Mouse (Mus musculus) ZHBTc4 (cell line): ENCODE data around the gene 2810021J22Rik.
"Not testable (repeated sequence)": the region's sequence is repeated elsewhere in the genome, so short reads cannot be mapped to it uniquely, and the experiment has no call there.

Experiments used
- DNase-seq: peaks from one replicate; pipeline ENCODE4 v3.0.0-alpha.2; 2011; ENCODE audit warnings: low read depth, low spot score

The 2810021J22Rik gene

GRCm38 (mm10) chr11:58867039-58867953 lies at the start of gene 2810021J22Rik:
2810021J22Rik (plus strand) TSS chr11:58867216.
- DNase-seq: peak; percentile 93

DNA sequence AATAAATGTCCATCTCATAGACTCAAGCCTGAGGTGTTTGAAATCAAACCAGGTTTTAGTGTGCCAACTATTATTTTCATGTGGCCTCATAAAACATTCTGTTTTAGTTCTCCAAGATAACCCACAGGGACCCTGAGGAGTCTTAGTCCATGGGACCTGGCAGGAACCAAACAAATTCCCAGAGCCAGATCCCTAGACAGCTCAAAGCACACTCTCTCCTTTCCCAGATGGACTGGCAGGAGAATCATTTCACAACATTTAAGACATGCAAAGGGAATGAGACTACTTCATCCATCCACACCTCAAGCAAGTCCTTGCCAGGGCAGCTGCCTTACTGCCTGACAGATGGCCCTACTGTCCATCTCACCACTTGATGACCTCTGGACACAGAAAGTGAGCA lies 38.1 kb upstream of the 2810021J22Rik start, which contains the start of gene Olfr312:
Olfr312 (plus strand) TSS at position 301 of the 400 bp plus-strand sequence.
- not testable (repeated sequence) for DNase-seq

- no peak for DNase-seq
These were observed 37.3 kb upstream of the 2810021J22Rik start for GRCm38 (mm10) chr11:58829764-58830163.

GRCm38 (mm10) chr11:58832541-58832940 lies 34.5 kb upstream of the 2810021J22Rik start:
- DNase-seq: not testable (repeated sequence)

GRCm38 (mm10) chr11:58838951-58839350 lies 28.1 kb upstream of the 2810021J22Rik start, which contains the start of gene Olfr311:
Olfr311 (plus strand) TSS chr11:58839251.
- not testable (repeated sequence) for DNase-seq

- DNase-seq: peak; percentile 97
These were observed 20.0 kb upstream of the 2810021J22Rik start, which contains the start of gene Gm12258 for GRCm38 (mm10) chr11:58846919-58847461. Gm12258 (plus strand) TSS chr11:58847158.

GRCm38 (mm10) chr11:58847636-58848035 lies 19.4 kb upstream of the 2810021J22Rik start:
- no peak for DNase-seq

DNA sequence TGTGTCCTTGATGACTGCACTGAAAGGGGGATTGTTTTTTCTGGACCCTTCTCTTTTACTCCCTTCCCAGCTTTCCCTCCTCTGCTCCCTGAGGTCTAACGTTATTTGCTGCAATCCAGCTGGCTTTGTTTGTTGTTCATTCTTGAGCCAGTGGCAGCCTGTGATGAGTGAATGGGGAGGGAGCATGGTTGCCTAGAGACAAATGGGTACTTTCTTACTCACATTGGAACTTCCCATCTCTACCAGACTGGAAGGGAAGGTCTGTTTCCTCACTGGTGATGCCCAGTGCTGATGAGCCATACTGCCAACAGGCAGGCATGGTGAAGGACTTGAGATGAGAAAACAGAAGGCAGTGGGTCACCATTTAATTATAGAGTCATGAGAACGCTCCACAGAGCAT lies 17.3 kb upstream of the 2810021J22Rik start:
- DNase-seq: peak; percentile 6

DNA sequence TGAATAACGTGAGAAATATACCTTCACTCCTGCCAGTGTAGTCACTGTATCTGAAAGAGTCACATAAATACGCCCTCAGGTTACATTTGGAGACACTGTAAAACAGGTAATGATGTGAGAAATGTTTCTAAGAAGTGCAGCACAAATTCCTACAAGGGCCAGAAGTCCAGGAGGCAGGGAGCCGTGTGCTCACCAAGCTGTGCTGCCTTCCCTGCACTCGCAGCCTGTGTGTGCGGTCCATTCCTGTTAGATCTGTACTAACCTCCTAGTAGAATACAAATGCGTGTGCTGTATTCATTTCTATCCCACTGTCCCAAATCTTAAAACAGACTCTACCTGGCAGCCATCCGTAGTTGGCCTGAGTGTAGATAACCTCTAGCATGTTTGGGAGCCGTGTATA lies 6.3 kb upstream of the 2810021J22Rik start:
- DNase-seq: no peak

- no peak for DNase-seq
These were observed 926 bp downstream of the 2810021J22Rik start for GRCm38 (mm10) chr11:58867954-58868330.

- DNase-seq: no peak
These were observed 3.9 kb downstream of the 2810021J22Rik start for GRCm38 (mm10) chr11:58870961-58871360.

DNA sequence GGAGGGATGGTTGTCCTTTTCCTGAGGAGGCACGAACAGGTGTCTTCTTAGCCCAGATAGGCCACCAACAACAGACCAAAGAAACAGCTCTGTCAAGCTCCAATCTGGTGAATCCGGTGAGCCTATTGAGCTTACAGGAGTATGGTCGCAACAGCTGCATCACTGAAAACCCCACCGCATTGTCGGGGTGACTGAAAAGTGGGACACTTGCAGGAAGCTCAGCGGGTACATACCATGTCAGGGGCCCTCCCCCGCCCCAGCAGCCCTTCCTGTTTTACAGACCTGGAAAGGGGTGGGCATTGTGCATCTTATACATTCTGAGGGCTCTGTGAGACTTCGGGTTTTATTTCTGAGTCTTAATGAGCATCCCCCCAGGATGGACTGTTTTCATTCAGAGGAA lies 16.7 kb downstream of the 2810021J22Rik start:
- DNase-seq: no peak

GRCm38 (mm10) chr11:58890511-58890910 lies 23.5 kb downstream of the 2810021J22Rik start:
- no peak for DNase-seq

DNA sequence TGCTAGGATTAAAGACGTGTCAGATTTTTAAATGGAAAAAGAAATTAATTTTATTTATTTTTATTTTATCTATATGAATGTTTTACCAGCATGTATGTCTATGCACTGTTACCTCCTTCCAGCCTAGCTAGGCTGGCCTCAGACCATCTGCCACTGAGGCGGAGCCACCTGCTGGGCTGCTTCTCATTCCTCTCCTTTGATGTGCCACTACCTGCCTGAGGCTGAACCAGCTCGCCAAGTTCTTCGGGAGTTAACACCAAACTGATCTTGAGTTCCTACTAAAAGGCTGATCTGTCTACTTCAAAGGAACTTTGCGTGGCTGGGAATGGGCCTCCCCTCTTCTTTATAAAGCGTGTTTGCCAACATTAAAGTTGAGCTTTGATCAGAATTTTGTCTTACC lies 27.4 kb downstream of the 2810021J22Rik start:
- DNase-seq: peak; percentile 66

GRCm38 (mm10) chr11:58897485-58897884 lies 30.5 kb downstream of the 2810021J22Rik start:
- DNase-seq: no peak

DNA sequence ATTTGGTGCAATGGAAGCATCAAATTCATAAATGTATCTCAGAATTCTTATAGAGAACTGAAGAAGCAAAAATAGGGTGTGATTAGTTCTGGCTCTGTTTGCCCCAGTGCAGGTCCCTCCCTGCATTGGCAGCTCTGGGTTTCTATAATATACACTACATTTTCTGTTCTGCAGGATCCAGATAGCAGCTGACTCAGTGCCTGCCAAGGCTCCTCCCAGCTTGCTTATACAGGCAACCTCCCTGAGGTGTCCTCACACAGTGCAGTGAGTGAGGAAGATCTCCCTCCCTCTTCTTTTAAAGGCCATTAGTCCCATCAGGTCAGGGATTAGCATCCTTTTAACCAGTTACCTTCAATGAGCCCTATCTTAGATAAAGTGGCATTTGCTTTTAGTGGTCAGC lies 34.1 kb downstream of the 2810021J22Rik start:
- no peak for DNase-seq

DNA sequence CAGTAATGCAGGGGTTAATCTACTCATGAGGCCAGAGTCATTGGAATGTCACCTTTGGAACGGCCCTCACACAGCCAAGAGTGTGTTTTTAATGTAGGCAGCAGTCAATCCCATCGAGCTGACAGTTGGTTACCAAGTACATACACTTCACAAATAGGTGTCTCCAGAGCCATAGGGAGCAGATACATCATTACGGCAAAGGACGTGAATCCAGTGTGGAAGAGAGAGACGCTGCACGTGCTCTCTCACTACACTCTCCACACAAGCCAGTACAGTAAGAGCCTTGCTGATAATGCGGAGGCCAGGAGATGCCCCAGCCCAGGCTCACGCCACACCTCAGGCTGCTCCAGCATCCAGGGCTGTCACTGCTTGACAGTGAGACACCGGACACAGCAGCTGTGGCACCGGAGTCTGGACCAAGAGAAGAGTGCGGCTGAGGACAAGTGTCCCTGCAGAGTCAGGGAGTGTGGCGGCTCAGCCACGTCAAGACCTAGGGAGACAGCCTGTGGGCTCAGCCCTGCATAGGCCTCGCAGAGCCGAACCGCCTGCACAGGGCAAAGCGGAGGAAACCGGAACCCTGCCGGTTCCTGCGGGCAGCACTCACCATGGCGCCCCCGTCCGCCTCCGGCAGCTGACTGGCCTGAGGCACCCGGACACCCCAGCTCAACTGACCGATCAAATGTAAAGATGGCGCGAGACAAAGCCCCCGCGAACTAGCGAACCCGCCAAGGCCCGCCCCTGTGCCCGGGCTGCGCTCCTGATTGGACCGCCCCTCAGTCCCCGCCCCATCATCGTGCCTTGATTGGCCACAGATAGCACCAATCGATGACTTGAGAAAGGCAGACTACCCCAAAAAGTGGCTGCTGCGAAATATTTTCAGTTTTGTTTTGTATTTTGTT lies 36.7 kb downstream of the 2810021J22Rik start, which contains the start of gene Zfp39:
Zfp39 (minus strand) TSS at position 715 of the 899 bp plus-strand sequence.
- DNase-seq: peak; percentile 96

DNA sequence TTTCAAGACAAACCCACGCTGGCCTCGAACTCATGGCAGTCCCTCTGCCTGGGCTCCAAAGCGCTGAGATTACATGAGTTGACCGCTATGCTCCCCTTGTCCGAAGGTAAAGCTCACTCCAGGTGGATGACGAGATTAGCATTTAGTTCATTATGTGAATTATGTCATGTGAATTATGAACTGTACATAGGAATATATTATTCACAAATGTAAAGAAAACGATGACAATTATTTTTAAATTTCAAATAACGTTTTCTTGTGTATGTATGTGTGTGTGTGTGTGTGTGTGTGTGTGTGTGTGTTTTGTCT lies 37.3 kb downstream of the 2810021J22Rik start:
- DNase-seq: no peak

DNA sequence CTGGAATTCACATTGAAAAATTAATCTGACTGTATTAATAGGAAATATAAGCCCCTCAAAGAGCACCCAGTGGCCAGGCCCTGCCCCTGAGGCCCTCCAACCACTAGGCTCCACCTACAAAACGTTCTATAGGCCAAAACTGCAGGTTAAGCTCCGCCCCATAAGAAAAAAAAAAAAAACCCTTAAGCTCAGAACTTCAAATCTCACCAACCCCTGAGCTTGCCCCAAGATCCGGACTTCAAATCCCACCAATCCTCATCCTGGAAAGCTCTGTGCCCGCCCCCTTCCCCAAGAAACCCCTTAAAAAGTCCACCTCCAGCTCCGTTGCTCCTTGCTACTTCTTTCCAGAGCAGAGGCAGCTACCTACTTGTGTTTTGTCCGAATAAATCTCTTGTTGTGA lies 37.8 kb downstream of the 2810021J22Rik start:
- peak; percentile 85 for DNase-seq

DNA sequence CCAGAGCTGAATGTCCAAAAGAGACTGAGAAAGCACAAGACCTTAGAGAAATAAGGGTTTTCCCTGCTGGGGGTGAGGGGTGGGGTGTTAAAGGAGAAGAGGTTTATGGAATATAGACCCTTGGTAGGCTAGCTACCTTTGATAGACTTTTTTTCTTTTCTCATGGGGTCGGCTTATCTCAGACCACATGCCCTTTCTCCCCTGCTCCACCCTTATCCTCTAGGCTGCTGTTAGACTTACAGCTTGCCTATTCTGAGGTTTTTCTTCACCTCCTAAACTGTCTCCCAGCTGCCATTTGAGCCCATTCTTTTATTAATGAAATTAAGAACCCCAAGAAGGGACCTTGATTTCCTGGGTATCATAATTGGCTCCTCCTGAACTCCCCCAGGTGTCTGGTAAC lies 46.8 kb downstream of the 2810021J22Rik start:
- DNase-seq: no peak

- DNase-seq: peak; percentile 54
These were observed 47.5 kb downstream of the 2810021J22Rik start for GRCm38 (mm10) chr11:58914461-58915028.
